Mouse (Mus musculus): Measurements from ENCODE around the gene Nup160.

Gene Nup160

DNA sequence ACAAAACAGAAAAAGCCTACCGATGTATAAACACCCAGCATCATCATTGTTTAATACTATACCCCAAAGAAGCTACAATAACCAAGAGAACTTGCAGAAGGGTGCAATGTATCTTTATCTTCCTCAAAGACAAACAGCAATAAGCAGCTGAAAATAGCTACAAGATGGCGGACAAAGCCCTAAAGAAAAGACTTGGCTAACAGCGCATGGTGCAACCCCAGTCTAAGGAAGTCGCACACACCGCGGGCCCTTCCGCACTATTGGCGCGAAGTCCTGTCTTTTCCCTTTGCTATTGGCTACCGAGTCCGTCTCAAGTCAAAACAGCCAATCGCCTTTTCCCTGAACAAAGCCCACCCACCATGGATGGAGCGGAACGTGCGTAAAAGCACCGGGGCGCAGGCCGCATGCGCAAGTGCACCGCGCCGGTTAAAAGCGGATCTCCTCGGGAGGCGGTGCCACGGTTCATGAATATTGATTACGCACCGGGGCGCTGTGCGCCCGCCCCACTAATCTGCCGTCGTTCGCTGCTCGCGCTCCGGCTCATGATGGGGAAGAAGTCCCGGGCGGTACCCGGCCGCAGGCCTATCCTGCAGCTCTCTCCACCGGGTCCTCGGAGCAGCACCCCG, 68.2 kb downstream of the Nup160 start, which contains the start of gene Fnbp4:
TSS of gene Fnbp4 (plus strand) at position 318 of the 626 bp plus-strand sequence.
- peak; percentile 99 for DNase-seq (ENCODE audit: inconsistent ontology term)

- peak; percentile 65 for DNase-seq (ENCODE audit: inconsistent ontology term)
These were observed 68.9 kb downstream of the Nup160 start for GRCm38 (mm10) chr2:90745740-90746537.

DNA sequence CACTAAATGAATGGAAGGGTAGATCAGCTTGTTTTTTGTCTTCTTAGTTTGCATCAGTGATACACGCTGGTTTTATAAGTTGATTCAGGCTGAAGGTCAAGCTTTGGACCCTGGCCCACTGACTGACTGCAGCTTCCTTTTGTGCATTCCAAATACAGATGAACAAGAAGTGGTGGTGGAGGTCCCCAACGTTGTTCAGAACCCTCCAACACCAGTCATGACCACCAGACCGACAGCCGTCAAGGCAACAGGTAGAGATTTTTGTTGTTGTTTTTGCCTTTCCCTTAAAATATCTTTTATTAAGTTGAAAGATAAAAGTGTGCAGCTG, 69.5 kb downstream of the Nup160 start:
- DNase-seq (ENCODE audit: inconsistent ontology term): no peak

DNA sequence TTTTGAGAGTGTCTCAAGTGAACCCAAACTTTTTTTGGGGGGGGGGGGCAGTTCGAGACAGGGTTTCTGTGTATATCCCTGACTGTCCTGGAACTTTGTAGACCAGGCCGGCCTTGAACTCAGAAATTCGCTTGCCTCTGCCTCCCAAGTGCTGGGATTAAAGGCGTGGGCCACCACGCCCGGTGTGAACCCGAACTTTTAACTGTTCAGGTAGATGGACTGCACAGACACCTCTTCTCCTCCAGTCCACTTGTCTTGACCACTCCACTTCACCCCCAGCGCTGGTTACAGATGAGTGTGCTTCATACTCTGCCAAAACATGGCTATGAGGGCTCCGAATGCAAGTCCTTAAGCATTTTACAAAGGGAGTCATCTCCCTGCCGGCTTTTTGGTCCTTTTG, 70.1 kb downstream of the Nup160 start:
- no peak for DNase-seq (ENCODE audit: inconsistent ontology term)

DNA sequence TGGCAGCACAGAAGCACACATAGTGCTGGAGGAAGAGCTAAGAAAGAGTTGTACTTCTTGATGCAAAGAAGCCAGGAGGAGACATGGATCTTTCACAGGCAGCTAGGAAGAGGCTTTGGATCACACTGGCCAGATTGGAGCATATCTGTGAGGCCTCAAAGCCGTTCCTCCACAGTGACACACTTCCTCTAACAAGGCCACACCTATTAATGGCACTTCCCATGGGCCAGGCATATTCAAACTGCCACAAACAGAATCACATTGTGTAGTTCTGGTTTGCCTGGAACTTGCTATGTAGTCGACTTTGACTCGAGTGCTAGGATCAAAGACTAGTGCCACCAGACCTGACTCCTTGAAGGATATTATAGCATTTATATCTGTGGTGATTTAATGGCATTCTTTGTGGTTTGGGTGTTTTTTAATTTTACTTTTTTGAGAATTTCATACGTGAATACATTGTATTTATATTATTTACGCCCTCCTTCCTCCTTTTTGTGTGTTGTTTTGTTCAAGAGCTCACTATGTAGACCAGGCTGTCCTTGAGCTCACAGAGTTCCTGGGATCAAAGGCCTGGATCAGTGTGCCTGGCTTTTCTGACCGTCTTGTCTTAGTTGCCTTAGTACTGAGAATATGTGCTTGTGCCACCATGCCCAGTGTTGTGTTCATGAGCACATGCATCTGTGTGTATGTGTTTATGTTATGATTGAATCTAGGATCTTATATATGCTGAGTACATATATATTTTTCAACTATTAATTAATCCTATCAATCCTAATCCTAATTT, 72.9 kb downstream of the Nup160 start:
- DNase-seq (ENCODE audit: inconsistent ontology term): no peak

DNA sequence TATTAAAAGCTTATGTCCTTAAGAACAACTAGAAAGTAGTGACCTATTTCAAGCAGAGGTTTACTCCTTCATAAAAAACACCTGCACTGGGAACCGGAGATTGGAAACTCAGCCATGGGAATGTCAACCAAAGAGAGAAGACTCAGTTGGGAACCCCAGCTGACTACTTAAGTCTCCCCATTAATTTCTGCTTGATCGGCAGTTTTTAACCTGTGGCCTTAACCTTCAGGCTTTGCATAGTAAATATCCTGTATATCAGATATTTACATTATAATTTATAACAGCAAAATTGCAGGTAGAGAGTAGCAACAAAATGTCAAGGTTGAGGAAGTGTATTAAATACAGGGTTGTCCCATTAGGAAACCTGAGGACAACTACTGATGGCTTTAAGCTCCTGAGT, 76.5 kb downstream of the Nup160 start:
- DNase-seq (ENCODE audit: inconsistent ontology term): no peak

- no peak for DNase-seq (ENCODE audit: inconsistent ontology term)
These were observed 77.2 kb downstream of the Nup160 start for GRCm38 (mm10) chr2:90754188-90754587.

- no peak for DNase-seq (ENCODE audit: inconsistent ontology term)
These were observed 88.1 kb downstream of the Nup160 start for GRCm38 (mm10) chr2:90765123-90765522.

GRCm38 (mm10) chr2:90781323-90781722, 104.3 kb downstream of the Nup160 start:
- DNase-seq (ENCODE audit: inconsistent ontology term): peak; percentile 5

GRCm38 (mm10) chr2:90781938-90782337, 104.9 kb downstream of the Nup160 start:
- DNase-seq (ENCODE audit: inconsistent ontology term): no peak

GRCm38 (mm10) chr2:90782458-90782857, 105.4 kb downstream of the Nup160 start, which contains the start of gene Agbl2:
Agbl2 (plus strand) TSS chr2:90782727.
- peak; percentile 54 for DNase-seq (ENCODE audit: inconsistent ontology term)

- peak; percentile 26 for DNase-seq (ENCODE audit: inconsistent ontology term)
These were observed 106.0 kb downstream of the Nup160 start for GRCm38 (mm10) chr2:90782901-90783486.

Measured in Muller cell, postnatal 12 days (primary cell).